Mouse (Mus musculus): ENCODE measurements around the gene Cops2. TPM values are rescaled to one million over a fixed set of nuclear protein-coding genes. Genes with fewer than 3 reads are reported as not detected.
A peak's percentile ranks its signal among the peaks of the same experiment; 100 is the strongest.

Gene Cops2
- polyA plus RNA-seq, 1 experiment from 2014 or later: 90.3 TPM

DNA sequence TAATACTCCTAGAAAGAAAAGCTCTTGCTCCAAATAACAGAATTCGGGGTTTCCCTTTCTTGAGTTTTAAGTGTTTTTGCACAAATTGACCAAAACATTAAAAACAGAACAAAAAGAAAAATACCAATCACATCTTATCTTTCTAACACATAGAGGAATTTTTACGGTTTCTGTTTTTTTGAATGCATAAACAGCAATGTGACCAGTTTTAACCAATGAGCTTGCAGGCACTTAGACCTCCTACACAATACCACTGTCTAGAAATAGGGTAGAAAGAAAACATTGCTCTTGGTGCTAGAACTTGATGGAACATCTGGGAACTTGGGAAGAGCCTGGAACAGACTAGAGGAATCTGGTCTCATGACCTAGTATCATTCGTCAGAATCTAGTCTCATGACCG is 68.7 kb downstream of the Cops2 start:
- Histone ChIP-seq H3K9ac (no peak overlapping the region), H3K4me2 (replicated peaks) (no peak overlapping the region), H3K36me3 (no peaks in the 10 kb centered on the region), H3K9me3 (no peaks in the 10 kb centered on the region), H3K4me3 (no peak overlapping the region), H3K27ac (no peak overlapping the region), H3K27me3 (no peaks in the 10 kb centered on the region), H3K4me1 (no peaks in the 10 kb centered on the region)
- no peak for ATAC-seq (ENCODE audit: low FRiP score, low read depth)
- 94% methylated on average over 4 of the region's 4 CpGs for WGBS

- no peaks in the 10 kb centered on the region for H3K9me3 ChIP-seq
- H3K9ac ChIP-seq: no peak overlapping the region
- no peak overlapping the region for H3K27ac ChIP-seq
- WGBS: 42% methylated on average over 5 of the region's 5 CpGs
- H3K4me2 ChIP-seq (replicated peaks): no peak overlapping the region
- H3K4me3 ChIP-seq: no peak overlapping the region
- no peak for ATAC-seq (ENCODE audit: low FRiP score, low read depth)
- no peaks in the 10 kb centered on the region for H3K27me3 ChIP-seq
- no peaks in the 10 kb centered on the region for H3K4me1 ChIP-seq
- H3K36me3 ChIP-seq: no peaks in the 10 kb centered on the region
Observed at GRCm38 (mm10) chr2:125789265-125789664, 69.7 kb downstream of the Cops2 start.

DNA sequence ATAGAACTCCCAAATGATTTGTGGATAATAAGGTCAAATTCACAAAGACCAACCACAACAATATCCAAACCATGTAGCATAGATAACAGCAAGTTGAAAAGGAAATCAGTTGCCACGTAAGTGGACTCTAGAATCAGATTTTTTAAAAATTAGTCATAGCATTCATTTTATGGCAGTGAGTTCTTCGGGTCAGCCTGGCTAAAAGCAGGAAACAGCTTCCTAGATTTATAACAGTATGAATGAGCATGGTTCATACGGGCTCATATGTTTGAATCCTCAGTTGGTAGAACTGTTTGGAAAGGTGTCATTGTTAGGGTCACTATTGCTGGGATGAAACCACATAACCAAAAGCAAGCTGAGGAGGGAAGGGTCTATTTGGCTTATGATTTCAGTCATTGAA is 70.2 kb downstream of the Cops2 start:
- no peak for ATAC-seq (ENCODE audit: low FRiP score, low read depth)
- no peaks in the 10 kb centered on the region for H3K4me1 ChIP-seq
- no peak overlapping the region for H3K9ac ChIP-seq
- WGBS: 67% methylated on average over 3 of the region's 3 CpGs
- H3K27ac ChIP-seq: no peak overlapping the region
- H3K36me3 ChIP-seq: no peaks in the 10 kb centered on the region
- no peak overlapping the region for H3K4me3 ChIP-seq
- no peaks in the 10 kb centered on the region for H3K27me3 ChIP-seq
- no peak overlapping the region for H3K4me2 ChIP-seq (replicated peaks)
- no peaks in the 10 kb centered on the region for H3K9me3 ChIP-seq

DNA sequence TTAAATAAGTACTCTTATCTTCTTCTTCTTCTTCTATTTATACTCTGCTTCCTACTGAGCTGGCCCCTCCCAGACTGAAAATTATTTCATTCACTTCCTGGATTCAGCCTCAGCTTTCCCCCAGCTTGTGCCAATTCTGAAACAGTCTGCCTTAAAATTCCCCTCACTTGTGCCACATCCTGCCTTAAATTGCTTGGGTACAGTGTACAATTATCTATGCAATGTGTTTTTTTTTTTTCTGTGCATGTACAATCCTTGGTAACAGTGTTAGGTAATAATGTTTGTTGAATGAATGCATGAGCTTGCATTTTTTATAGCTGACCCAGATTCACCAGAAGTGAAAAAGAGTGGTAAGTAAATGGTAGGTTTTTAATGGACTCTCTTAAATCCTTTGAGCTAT is 70.6 kb downstream of the Cops2 start:
- Histone ChIP-seq H3K9ac (no peak overlapping the region), H3K27me3 (no peaks in the 10 kb centered on the region), H3K36me3 (no peaks in the 10 kb centered on the region), H3K4me3 (no peak overlapping the region), H3K4me1 (0 out of 2 replicates have a peak, but pooled peaks cover 1% of the 10 kb centered on the region), H3K27ac (no peak overlapping the region), H3K9me3 (no peaks in the 10 kb centered on the region), H3K4me2 (replicated peaks) (no peak overlapping the region)
- no peak for ATAC-seq (ENCODE audit: low FRiP score, low read depth)

DNA sequence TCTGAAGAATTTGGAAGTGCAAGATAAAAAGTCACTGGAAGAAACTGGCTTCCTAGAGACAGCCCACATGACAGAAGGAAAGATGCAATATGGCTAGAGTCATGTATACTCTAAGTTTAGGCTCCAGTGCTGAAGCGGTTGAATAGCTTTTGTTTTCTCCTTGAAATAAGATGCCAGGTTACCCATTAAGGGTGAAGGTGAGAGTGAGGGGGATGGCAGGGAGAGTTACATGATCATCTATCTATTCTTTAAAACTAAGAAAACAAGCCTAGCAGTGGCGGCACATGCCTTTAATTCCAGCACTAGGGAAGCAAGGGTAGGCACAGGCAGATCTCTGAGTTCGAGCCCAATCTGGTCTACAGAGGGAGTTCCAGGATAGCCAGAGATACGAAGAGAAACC is 73.9 kb downstream of the Cops2 start:
- no peak overlapping the region for H3K4me3 ChIP-seq
- no peaks in the 10 kb centered on the region for H3K9me3 ChIP-seq
- ATAC-seq (ENCODE audit: low FRiP score, low read depth): no peak
- no peak overlapping the region for H3K27ac ChIP-seq
- no peaks in the 10 kb centered on the region for H3K36me3 ChIP-seq
- peaks cover 23% of the 10 kb centered on the region for H3K4me1 ChIP-seq
- 63% methylated on average over 4 of the region's 4 CpGs for WGBS
- no peak overlapping the region for H3K9ac ChIP-seq
- H3K4me2 ChIP-seq (replicated peaks): no peak overlapping the region
- no peaks in the 10 kb centered on the region for H3K27me3 ChIP-seq

GRCm38 (mm10) chr2:125784392-125784791 is 74.5 kb downstream of the Cops2 start:
- H3K9ac ChIP-seq: no peak overlapping the region
- H3K9me3 ChIP-seq: no peaks in the 10 kb centered on the region
- H3K4me2 ChIP-seq (replicated peaks): no peak overlapping the region
- peaks cover 24% of the 10 kb centered on the region for H3K4me1 ChIP-seq
- ATAC-seq (ENCODE audit: low FRiP score, low read depth): no peak
- WGBS: 27% methylated on average over 4 of the region's 4 CpGs
- no peak overlapping the region for H3K27ac ChIP-seq
- no peaks in the 10 kb centered on the region for H3K27me3 ChIP-seq
- H3K36me3 ChIP-seq: peaks cover 5% of the 10 kb centered on the region; the same call in 1 of the 2 replicates
- no peak overlapping the region for H3K4me3 ChIP-seq

- no peaks in the 10 kb centered on the region for H3K27me3 ChIP-seq
- no peak overlapping the region for H3K4me3 ChIP-seq
- H3K4me1 ChIP-seq: peaks cover 24% of the 10 kb centered on the region
- no peak overlapping the region for H3K9ac ChIP-seq
- WGBS: 43% methylated on average over 4 of the region's 4 CpGs
- H3K4me2 ChIP-seq (replicated peaks): no peak overlapping the region
- no peaks in the 10 kb centered on the region for H3K9me3 ChIP-seq
- H3K27ac ChIP-seq: no peak overlapping the region
- H3K36me3 ChIP-seq: peaks cover 6% of the 10 kb centered on the region; the same call in 1 of the 2 replicates
- ATAC-seq (ENCODE audit: low FRiP score, low read depth): no peak
Observed at GRCm38 (mm10) chr2:125783868-125784267, 75.1 kb downstream of the Cops2 start.

DNA sequence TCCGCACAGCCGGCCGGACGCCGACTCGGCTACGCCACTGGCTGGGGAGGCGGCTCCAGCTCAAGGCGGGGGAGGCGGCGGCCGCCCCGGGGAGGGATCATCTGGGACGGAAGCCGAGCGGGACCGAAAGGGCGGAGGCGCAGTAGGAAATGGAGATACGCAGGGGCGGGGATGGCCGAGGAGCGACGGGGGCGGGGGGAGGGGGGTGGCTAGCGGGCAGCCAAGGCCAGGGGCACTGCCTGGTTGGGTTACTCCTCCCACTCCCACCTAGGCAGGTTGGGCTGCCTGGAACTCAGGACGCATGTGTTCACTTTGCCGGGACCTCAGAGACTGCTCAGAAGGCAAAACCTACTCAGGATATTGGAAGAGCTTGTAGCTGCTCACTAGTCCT is 76.2 kb downstream of the Cops2 start, which contains the start of gene Secisbp2l:
TSS of gene Secisbp2l (minus strand) at position 152 of the 391 bp plus-strand sequence.
- Histone ChIP-seq H3K9me3 (no peaks in the 10 kb centered on the region), H3K4me3 (peak within 1 kb of the TSS; percentile 89), H3K36me3 (peaks cover 6% of the 10 kb centered on the region; the same call in 1 of the 2 replicates), H3K4me2 (replicated peaks) (peak within 1 kb of the TSS; percentile 68), H3K4me1 (peaks cover 24% of the 10 kb centered on the region), H3K27ac (peak within 1 kb of the TSS; percentile 75; the same call in 1 of the 2 replicates), H3K9ac (peak within 1 kb of the TSS; percentile 90), H3K27me3 (no peaks in the 10 kb centered on the region)
- peak; percentile 95 for ATAC-seq (ENCODE audit: low FRiP score, low read depth)
- WGBS: 3% methylated on average over 28 of the region's 28 CpGs

GRCm38 (mm10) chr2:125781978-125782718 is 76.8 kb downstream of the Cops2 start:
- Histone ChIP-seq H3K27me3 (no peaks in the 10 kb centered on the region), H3K36me3 (peaks cover 6% of the 10 kb centered on the region; the same call in 1 of the 2 replicates), H3K4me3 (peak overlapping the region; percentile 89), H3K4me2 (replicated peaks) (peak overlapping the region; percentile 68), H3K9ac (peak overlapping the region; percentile 90), H3K9me3 (no peaks in the 10 kb centered on the region), H3K27ac (peak overlapping the region; percentile 75; the same call in 1 of the 2 replicates), H3K4me1 (peaks cover 24% of the 10 kb centered on the region)
- WGBS: 3% methylated on average over 44 of the region's 44 CpGs
- peak; percentile 3; the same call in 1 of the 2 replicates for ATAC-seq (ENCODE audit: low FRiP score, low read depth)

DNA sequence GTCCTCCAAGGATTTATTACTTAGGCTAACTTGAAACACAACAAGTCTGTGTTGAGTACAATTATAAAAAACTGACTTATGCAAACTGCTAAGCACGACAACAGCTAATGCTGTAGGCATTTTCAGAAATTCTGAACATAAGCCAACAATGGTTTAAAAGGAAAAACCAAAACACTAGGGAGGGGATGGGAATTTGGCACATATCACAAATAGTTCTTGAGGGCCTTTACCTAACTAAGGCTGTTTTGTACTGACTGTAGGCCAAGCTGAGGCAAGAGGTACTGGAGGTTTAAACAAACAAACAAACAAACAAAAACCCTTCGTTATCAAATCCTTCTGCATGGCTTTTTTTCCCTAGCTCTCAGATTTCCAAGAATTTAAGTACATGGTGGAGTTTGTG is 77.9 kb downstream of the Cops2 start:
- Histone ChIP-seq H3K4me2 (replicated peaks) (peak overlapping the region; percentile 68), H3K27ac (no peak overlapping the region), H3K4me3 (peak overlapping the region; percentile 89), H3K9me3 (no peaks in the 10 kb centered on the region), H3K9ac (peak overlapping the region; percentile 90; the same call in 1 of the 2 replicates), H3K27me3 (no peaks in the 10 kb centered on the region), H3K36me3 (peaks cover 6% of the 10 kb centered on the region; the same call in 1 of the 2 replicates), H3K4me1 (peaks cover 24% of the 10 kb centered on the region)
- ATAC-seq (ENCODE audit: low FRiP score, low read depth): no peak
- WGBS: 68% methylated on average over 2 of the region's 2 CpGs
